Mouse (Mus musculus) brain, adult 2 months (tissue): ENCODE results near the gene Itprip.
A peak's percentile ranks its signal among the peaks of the same experiment; 100 is the strongest.
"Not testable (repeated sequence)": the region's sequence is repeated elsewhere in the genome, so short reads cannot be mapped to it uniquely, and the experiment has no call there.

Experiments used
- DNase-seq: peaks from one replicate; pipeline ENCODE4 v3.0.0; 2011; ENCODE audit warnings: low read depth, low spot score

Gene Itprip

DNA sequence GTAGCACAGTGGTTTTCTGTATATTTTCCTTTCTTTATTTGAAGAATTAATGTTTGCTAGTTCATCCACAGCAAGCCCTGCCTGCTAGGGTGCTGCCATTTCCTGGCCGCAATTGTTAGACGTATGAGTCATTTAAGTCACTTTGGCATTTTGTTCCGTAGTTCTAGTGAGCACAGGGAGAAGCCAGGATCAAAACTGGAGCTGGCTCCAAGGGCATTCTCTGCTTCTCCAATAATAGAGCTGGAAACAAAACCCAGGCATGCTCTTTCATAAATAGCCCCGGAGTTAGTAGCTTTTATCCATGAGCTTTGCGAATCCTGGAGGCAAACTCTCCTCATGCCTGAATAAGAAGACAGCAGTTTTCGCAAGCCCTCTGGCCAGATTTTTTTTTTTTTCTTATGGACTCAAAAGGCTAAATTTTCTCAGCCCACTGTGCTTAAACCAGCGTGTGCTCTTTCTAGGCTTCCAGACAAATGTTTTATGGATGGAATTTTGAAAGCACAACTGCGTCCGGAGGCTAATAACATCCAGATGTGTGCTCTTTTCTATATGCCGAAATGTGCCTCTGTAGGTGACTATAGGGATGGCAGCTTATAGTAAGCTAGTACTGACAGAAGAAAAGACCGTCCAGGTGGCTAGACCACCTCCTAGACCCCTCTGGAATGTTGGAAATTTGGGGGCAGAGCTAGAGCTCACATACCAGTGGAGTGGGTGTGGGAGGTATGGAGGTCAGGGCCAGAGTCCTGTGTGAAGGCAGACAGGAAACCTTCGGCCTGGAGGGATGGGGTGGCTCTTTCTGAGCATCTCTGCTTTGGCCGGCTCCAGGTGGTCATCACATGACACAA lies 64.9 kb downstream of the Itprip start:
- DNase-seq: peak; percentile 61

DNA sequence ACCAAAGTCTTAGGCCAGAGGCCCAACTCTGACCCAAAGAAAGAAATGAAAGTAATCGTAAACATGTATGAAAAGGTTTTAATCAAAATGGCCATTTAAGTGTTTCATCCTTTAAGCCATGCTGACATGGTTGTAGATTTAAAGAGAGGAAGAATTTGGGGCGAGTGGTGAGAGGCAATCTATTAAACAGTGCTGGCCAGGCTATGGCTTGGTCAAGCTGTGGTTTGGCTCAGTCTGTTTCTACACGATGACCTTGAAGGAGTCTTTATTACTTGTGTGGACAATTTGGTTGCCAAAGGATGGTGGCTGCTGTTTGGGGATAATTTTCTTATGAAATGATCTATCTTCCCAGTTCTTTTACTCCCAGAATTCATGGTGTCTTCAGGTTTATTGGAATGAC lies 66.0 kb downstream of the Itprip start:
- DNase-seq: no peak

DNA sequence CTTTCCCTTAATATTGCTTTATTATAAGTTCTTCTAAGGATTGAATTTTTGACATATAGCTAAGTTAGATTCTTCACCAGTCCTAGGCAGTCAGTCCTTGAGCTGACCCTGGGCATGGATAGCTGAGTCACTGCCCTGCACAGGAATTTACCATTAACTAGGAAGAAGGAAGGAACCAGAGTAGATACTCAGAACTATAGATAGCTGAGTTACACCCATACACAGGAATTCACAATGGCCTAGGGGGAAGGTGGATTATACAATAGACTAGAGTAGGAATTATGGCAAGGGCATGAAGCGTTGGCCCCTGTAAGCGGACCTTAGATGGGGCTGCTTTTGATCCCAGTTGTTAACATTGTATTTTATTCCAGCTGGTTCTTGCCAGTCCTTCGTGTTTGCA lies 67.0 kb downstream of the Itprip start:
- DNase-seq: not testable (repeated sequence)

DNA sequence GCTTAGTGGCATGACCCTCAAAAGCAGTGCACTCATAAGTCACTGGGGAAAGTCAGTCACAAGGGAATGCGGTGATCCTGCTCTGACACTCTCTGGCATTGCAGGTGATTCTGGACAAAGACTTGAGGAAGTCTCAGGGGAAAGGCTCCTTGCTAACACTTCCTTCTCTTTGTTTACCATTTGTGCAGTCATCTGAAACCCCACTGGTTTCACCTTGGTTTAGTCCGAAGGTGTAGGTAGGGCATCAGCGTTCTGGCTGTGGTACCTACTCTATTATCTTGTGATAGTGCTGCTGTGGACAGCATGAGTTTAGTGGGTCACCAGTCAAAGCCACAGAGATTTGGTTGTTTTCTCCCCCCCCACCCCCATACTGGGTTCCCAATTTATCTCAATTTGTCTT lies 69.4 kb downstream of the Itprip start:
- no peak for DNase-seq
